Mouse (Mus musculus): ENCODE measurements around the gene Polh. TPM values are rescaled to one million over a fixed set of nuclear protein-coding genes. Genes with fewer than 3 reads are reported as not detected.

Gene Polh
- polyA plus RNA-seq, 1 experiment = 1.7 TPM

- no peak for TF ChIP-seq CTCF (IDR thresholded peaks at IDR 0.05; ENCODE audit: extremely low read depth, insufficient read length, insufficient replicate concordance, low read depth, low read length)
- TF ChIP-seq POLR2A (IDR thresholded peaks at IDR 0.05; ENCODE audit: low read depth, low read length) = no peak
- WGBS = 88% methylated on average over 3 of the region's 3 CpGs
Measured at GRCm38 (mm10) chr17:46221601-46222000, 19.2 kb upstream of the Polh start.

GRCm38 (mm10) chr17:46210550-46210949 is 8.1 kb upstream of the Polh start:
- 48% methylated on average over 3 of the region's 3 CpGs for WGBS
- no peak overlapping the region for H3K27ac ChIP-seq (ENCODE audit: insufficient read depth, low read depth, low read length)
- H3K36me3 ChIP-seq (ENCODE audit: control insufficient read depth, insufficient read depth, low read length) = peaks cover 36% of the 10 kb centered on the region
- H3K4me1 ChIP-seq (ENCODE audit: control insufficient read depth, insufficient read depth, insufficient read length, low read length) = no peaks in the 10 kb centered on the region
- TF ChIP-seq POLR2A (IDR thresholded peaks at IDR 0.05; ENCODE audit: low read depth, low read length) (no peak), CTCF (IDR thresholded peaks at IDR 0.05; ENCODE audit: extremely low read depth, insufficient read length, insufficient replicate concordance, low read depth, low read length) (no peak)
- H3K4me3 ChIP-seq (ENCODE audit: low read depth, low read length) = no peak overlapping the region
- H3K27me3 ChIP-seq (ENCODE audit: control insufficient read depth, insufficient read depth, low read length) = no peaks in the 10 kb centered on the region

More at GRCm38 (mm10) chr17:46221601-46222000, 19.2 kb upstream of the Polh start:
- Histone ChIP-seq H3K36me3 (ENCODE audit: control insufficient read depth, insufficient read depth, low read length) (peaks cover 74% of the 10 kb centered on the region), H3K4me1 (ENCODE audit: control insufficient read depth, insufficient read depth, insufficient read length, low read length) (no peaks in the 10 kb centered on the region), H3K4me3 (ENCODE audit: low read depth, low read length) (no peak overlapping the region), H3K27me3 (ENCODE audit: control insufficient read depth, insufficient read depth, low read length) (no peaks in the 10 kb centered on the region), H3K27ac (ENCODE audit: insufficient read depth, low read depth, low read length) (no peak overlapping the region)

- no peaks in the 10 kb centered on the region for H3K27me3 ChIP-seq (ENCODE audit: control insufficient read depth, insufficient read depth, low read length)
- peaks cover 15% of the 10 kb centered on the region for H3K36me3 ChIP-seq (ENCODE audit: control insufficient read depth, insufficient read depth, low read length)
- H3K4me1 ChIP-seq (ENCODE audit: control insufficient read depth, insufficient read depth, insufficient read length, low read length) = peaks cover 2% of the 10 kb centered on the region; the same call in 1 of the 2 replicates
- H3K4me3 ChIP-seq (ENCODE audit: low read depth, low read length) = no peak overlapping the region
- TF ChIP-seq CTCF (IDR thresholded peaks at IDR 0.05; ENCODE audit: extremely low read depth, insufficient read length, insufficient replicate concordance, low read depth, low read length) (no peak), POLR2A (IDR thresholded peaks at IDR 0.05; ENCODE audit: low read depth, low read length) (no peak)
- no peak overlapping the region for H3K27ac ChIP-seq (ENCODE audit: insufficient read depth, low read depth, low read length)
Measured at GRCm38 (mm10) chr17:46206676-46207075, 4.2 kb upstream of the Polh start.

- peak overlapping the region; percentile 84 for H3K4me3 ChIP-seq (ENCODE audit: low read depth, low read length)
- H3K27me3 ChIP-seq (ENCODE audit: control insufficient read depth, insufficient read depth, low read length) = no peaks in the 10 kb centered on the region
- H3K27ac ChIP-seq (ENCODE audit: insufficient read depth, low read depth, low read length) = peak overlapping the region; percentile 31
- TF ChIP-seq CTCF (IDR thresholded peaks at IDR 0.05; ENCODE audit: extremely low read depth, insufficient read length, insufficient replicate concordance, low read depth, low read length) (no peak), POLR2A (IDR thresholded peaks at IDR 0.05; ENCODE audit: low read depth, low read length) (no peak)
- peaks cover 7% of the 10 kb centered on the region; the same call in 1 of the 2 replicates for H3K36me3 ChIP-seq (ENCODE audit: control insufficient read depth, insufficient read depth, low read length)
- WGBS = under 1% methylated on average over 20 of the region's 20 CpGs
- H3K4me1 ChIP-seq (ENCODE audit: control insufficient read depth, insufficient read depth, insufficient read length, low read length) = peaks cover 2% of the 10 kb centered on the region; the same call in 1 of the 2 replicates
Measured at GRCm38 (mm10) chr17:46203078-46203477, 633 bp upstream of the Polh start.

- peaks cover 2% of the 10 kb centered on the region; the same call in 1 of the 2 replicates for H3K4me1 ChIP-seq (ENCODE audit: control insufficient read depth, insufficient read depth, insufficient read length, low read length)
- H3K27ac ChIP-seq (ENCODE audit: insufficient read depth, low read depth, low read length) = no peak overlapping the region
- H3K27me3 ChIP-seq (ENCODE audit: control insufficient read depth, insufficient read depth, low read length) = no peaks in the 10 kb centered on the region
- H3K4me3 ChIP-seq (ENCODE audit: low read depth, low read length) = no peak overlapping the region
- 46% methylated on average over 6 of the region's 6 CpGs for WGBS
- no peak for TF ChIP-seq POLR2A (IDR thresholded peaks at IDR 0.05; ENCODE audit: low read depth, low read length)
- TF ChIP-seq CTCF (IDR thresholded peaks at IDR 0.05; ENCODE audit: extremely low read depth, insufficient read length, insufficient replicate concordance, low read depth, low read length) = no peak
- H3K36me3 ChIP-seq (ENCODE audit: control insufficient read depth, insufficient read depth, low read length) = peaks cover 4% of the 10 kb centered on the region; the same call in 1 of the 2 replicates
Measured at GRCm38 (mm10) chr17:46201151-46201550, 1.3 kb downstream of the Polh start.

- WGBS = 82% methylated on average over 2 of the region's 2 CpGs
- TF ChIP-seq CTCF (IDR thresholded peaks at IDR 0.05; ENCODE audit: extremely low read depth, insufficient read length, insufficient replicate concordance, low read depth, low read length) = no peak
- H3K4me3 ChIP-seq (ENCODE audit: low read depth, low read length) = no peak overlapping the region
- no peak overlapping the region for H3K27ac ChIP-seq (ENCODE audit: insufficient read depth, low read depth, low read length)
- no peaks in the 10 kb centered on the region for H3K4me1 ChIP-seq (ENCODE audit: control insufficient read depth, insufficient read depth, insufficient read length, low read length)
- H3K27me3 ChIP-seq (ENCODE audit: control insufficient read depth, insufficient read depth, low read length) = no peaks in the 10 kb centered on the region
- peaks cover 40% of the 10 kb centered on the region for H3K36me3 ChIP-seq (ENCODE audit: control insufficient read depth, insufficient read depth, low read length)
Measured at GRCm38 (mm10) chr17:46188829-46189228, 13.6 kb downstream of the Polh start.

GRCm38 (mm10) chr17:46182273-46182672 is 20.2 kb downstream of the Polh start:
- peaks cover 40% of the 10 kb centered on the region for H3K36me3 ChIP-seq (ENCODE audit: control insufficient read depth, insufficient read depth, low read length)
- 95% methylated on average over 4 of the region's 4 CpGs for WGBS
- H3K4me3 ChIP-seq (ENCODE audit: low read depth, low read length) = no peak overlapping the region
- TF ChIP-seq POLR2A (IDR thresholded peaks at IDR 0.05; ENCODE audit: low read depth, low read length) = no peak
- no peak for TF ChIP-seq CTCF (IDR thresholded peaks at IDR 0.05; ENCODE audit: extremely low read depth, insufficient read length, insufficient replicate concordance, low read depth, low read length)
- no peaks in the 10 kb centered on the region for H3K4me1 ChIP-seq (ENCODE audit: control insufficient read depth, insufficient read depth, insufficient read length, low read length)
- H3K27me3 ChIP-seq (ENCODE audit: control insufficient read depth, insufficient read depth, low read length) = no peaks in the 10 kb centered on the region
- H3K27ac ChIP-seq (ENCODE audit: insufficient read depth, low read depth, low read length) = no peak overlapping the region
